Mouse (Mus musculus) cerebellum, adult 2 months (tissue): Measurements from ENCODE around the gene Dnaaf5. TPM values are rescaled to one million over a fixed set of nuclear protein-coding genes. Genes with fewer than 3 reads are reported as not detected.
A peak's percentile ranks its signal among the peaks of the same experiment; 100 is the strongest.

Experiments used
- DNase-seq, 2 experiments: peaks; one replicate each; pipeline ENCODE4 v3.0.0; 2021
- H3K27ac ChIP-seq: fragments of 200-500 bp; 2 replicates; pipeline ENCODE4 v1.5.1; 2012; ENCODE audit warnings: low read length, control low read depth, inconsistent platforms; ENCODE audit not compliant: insufficient read depth
- H3K27me3 ChIP-seq: fragments of 200-500 bp; 2 replicates; pipeline ENCODE4 v1.6.1; 2012; ENCODE audit warnings: inconsistent platforms, mild to moderate bottlenecking, low read length, moderate library complexity; ENCODE audit not compliant: control insufficient read depth, insufficient read depth
- H3K4me1 ChIP-seq: fragments of 200-500 bp; 2 replicates; pipeline ENCODE4 v1.6.1; 2011; ENCODE audit warnings: low read length; ENCODE audit not compliant: control insufficient read depth, insufficient read depth
- H3K4me3 ChIP-seq: fragments of 200-500 bp; replicated peaks from 2 replicates; pipeline ENCODE3; 2011; ENCODE audit warnings: mild to moderate bottlenecking, low read depth, low read length, control low read depth; ENCODE audit not compliant: insufficient read depth
- CTCF ChIP-seq: fragments of 200-500 bp; IDR thresholded peaks from 2 replicates; pipeline ENCODE4 v1.5.1; 2011; ENCODE audit warnings: low read depth, mild to moderate bottlenecking, control low read depth, low read length, moderate library complexity, borderline replicate concordance; ENCODE audit not compliant: insufficient read depth
- POLR2A ChIP-seq: fragments of 200-500 bp; IDR thresholded peaks from 2 replicates; pipeline ENCODE4 v1.6.1; 2011; ENCODE audit warnings: low read length, control low read depth, borderline replicate concordance; ENCODE audit not compliant: insufficient read depth
- WGBS: fragments of 180-500 bp; shearing (Covaris S2); methylation state at CpG from one replicate; pipeline ENCODE4 v1.1.7; 2018; 5-methylcytosine and 5-hydroxymethylcytosine counted together
- polyA plus RNA-seq: library from polyadenylated mRNA; depleted of rRNA; stranded (reverse); fragments of >200 nt; gene quantifications from 2 replicates; pipeline ENCODE4 v1.2.3, GENCODE M21; 2012

The Dnaaf5 gene
- polyA plus RNA-seq, 1 experiment: 7.0 TPM

DNA sequence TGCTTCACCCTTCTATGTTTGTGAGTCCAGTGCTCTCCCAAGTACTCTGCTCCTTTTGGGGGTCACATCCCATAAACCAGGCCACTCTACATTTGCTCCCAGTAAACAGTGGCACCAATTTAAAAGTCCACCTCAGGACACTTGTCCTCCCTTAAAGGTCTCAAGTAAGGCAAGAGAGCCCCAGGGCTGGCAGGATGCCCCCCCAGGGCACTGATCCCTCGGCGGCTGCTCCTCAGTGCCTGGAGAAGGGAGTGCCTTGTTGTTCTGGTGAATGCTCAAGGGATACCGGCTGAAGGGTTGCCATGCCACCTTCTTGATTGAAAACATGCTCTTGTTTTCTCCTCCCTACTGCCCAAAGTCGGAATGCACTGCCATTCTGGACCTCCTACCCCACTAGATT lies 56.1 kb downstream of the Dnaaf5 start:
- no peak for DNase-seq
- H3K4me1 ChIP-seq: peaks cover 27% of the 10 kb centered on the region
- H3K27ac ChIP-seq: no peak overlapping the region
- H3K4me3 ChIP-seq: no peak overlapping the region
- H3K27me3 ChIP-seq: no peaks in the 10 kb centered on the region
- WGBS: 36% methylated on average over 4 of the region's 4 CpGs
- TF ChIP-seq CTCF: no peak

GRCm38 (mm10) chr5:139206525-139206924 lies 56.5 kb downstream of the Dnaaf5 start:
- Histone ChIP-seq H3K4me3 (no peak overlapping the region), H3K27ac (no peak overlapping the region), H3K4me1 (peaks cover 25% of the 10 kb centered on the region), H3K27me3 (no peaks in the 10 kb centered on the region)
- 74% methylated on average over 7 of the region's 7 CpGs for WGBS
- TF ChIP-seq CTCF (no peak), POLR2A (no peak)
- DNase-seq: no peak

DNA sequence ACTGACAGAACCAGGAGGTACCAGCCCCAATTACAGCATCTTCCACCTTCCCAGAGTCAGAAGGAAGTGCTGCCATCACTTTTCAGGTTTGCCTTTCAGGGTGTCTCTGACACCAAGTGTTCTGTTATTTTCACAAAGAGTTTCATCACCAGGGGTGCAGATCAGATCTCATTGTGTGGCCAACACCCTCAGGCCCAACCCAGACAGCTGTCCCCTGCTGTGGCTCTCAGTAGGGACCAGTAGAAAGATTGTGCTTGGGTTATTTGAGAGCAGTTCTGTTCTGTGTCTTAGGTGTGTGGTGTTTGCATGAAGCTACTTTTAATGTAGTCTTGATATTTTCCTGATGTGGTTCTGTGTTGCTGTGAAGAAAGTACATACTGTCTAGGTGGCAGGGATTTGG lies 58.2 kb downstream of the Dnaaf5 start:
- Histone ChIP-seq H3K4me1 (peaks cover 19% of the 10 kb centered on the region), H3K4me3 (no peak overlapping the region), H3K27me3 (no peaks in the 10 kb centered on the region), H3K27ac (no peak overlapping the region)
- TF ChIP-seq POLR2A (no peak), CTCF (no peak)
- no peak for DNase-seq

GRCm38 (mm10) chr5:139208871-139209684 lies 59.1 kb downstream of the Dnaaf5 start:
- Histone ChIP-seq H3K4me1 (peaks cover 19% of the 10 kb centered on the region), H3K27ac (no peak overlapping the region), H3K4me3 (no peak overlapping the region), H3K27me3 (no peaks in the 10 kb centered on the region)
- peak; percentile 55 to 72 for DNase-seq
- no peak for TF ChIP-seq POLR2A
- peak; percentile 41; the same call in 1 of the 2 replicates for TF ChIP-seq CTCF
- WGBS: 48% methylated on average over 10 of the region's 10 CpGs

- Histone ChIP-seq H3K4me1 (peaks cover 19% of the 10 kb centered on the region), H3K27ac (no peak overlapping the region), H3K4me3 (no peak overlapping the region), H3K27me3 (no peaks in the 10 kb centered on the region)
- 96% methylated on average over 7 of the region's 7 CpGs for WGBS
- no peak for DNase-seq
- no peak for TF ChIP-seq POLR2A
- no peak for TF ChIP-seq CTCF
These were observed 59.6 kb downstream of the Dnaaf5 start for GRCm38 (mm10) chr5:139209685-139210026.

GRCm38 (mm10) chr5:139211737-139212385 lies 61.8 kb downstream of the Dnaaf5 start:
- WGBS: 77% methylated on average over 11 of the region's 11 CpGs

DNA sequence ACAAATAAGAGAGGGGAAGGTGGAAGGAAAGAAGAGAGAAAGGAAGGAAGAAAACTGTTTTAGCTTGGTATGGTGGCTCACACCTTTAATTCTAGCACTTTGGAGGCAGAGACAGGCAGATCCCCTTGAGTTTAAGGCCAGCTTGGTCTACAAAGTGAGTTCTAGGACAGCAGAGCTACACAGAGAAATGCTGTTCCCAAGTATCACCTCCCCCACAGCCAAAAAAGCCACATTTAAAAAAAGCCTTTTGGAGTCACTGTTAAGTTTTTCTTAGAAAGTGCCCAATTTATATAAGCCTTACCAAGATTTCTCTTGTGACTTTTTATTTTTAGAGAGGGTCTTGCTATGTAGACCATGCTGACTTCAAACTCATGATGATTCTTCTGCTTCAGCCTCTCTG lies 64.3 kb downstream of the Dnaaf5 start:
- Histone ChIP-seq H3K4me3 (no peak overlapping the region), H3K27me3 (no peaks in the 10 kb centered on the region), H3K4me1 (peaks cover 14% of the 10 kb centered on the region), H3K27ac (no peak overlapping the region)
- DNase-seq: no peak
- TF ChIP-seq CTCF: no peak
- no peak for TF ChIP-seq POLR2A

More at GRCm38 (mm10) chr5:139211737-139212385, 61.8 kb downstream of the Dnaaf5 start:
- Histone ChIP-seq H3K4me3 (no peak overlapping the region), H3K27me3 (no peaks in the 10 kb centered on the region), H3K4me1 (peaks cover 25% of the 10 kb centered on the region), H3K27ac (no peak overlapping the region)
- DNase-seq: no peak
- TF ChIP-seq POLR2A: no peak
- TF ChIP-seq CTCF: no peak

GRCm38 (mm10) chr5:139215184-139215583 lies 65.2 kb downstream of the Dnaaf5 start:
- Histone ChIP-seq H3K4me3 (no peak overlapping the region), H3K27me3 (no peaks in the 10 kb centered on the region), H3K4me1 (peaks cover 6% of the 10 kb centered on the region; the same call in 1 of the 2 replicates), H3K27ac (no peak overlapping the region)
- TF ChIP-seq POLR2A: no peak
- TF ChIP-seq CTCF: no peak
- no peak for DNase-seq
- WGBS: 99% methylated on average over 5 of the region's 5 CpGs
